Mouse (Mus musculus): ENCODE results near the gene Crlf2. TPM values are rescaled to one million over a fixed set of nuclear protein-coding genes. Genes with fewer than 3 reads are reported as not detected.

Gene Crlf2
- polyA plus RNA-seq, 1 experiment from 2014 or later = 6.0 TPM

GRCm38 (mm10) chr5:109556591-109557320, 2.0 kb downstream of the Crlf2 start:
- DNase-seq (ENCODE audit: low spot score) = peak; percentile 93
- peak overlapping the region; percentile 4; the same call in 1 of the 2 replicates for H3K9ac ChIP-seq (ENCODE audit: low read length)

DNA sequence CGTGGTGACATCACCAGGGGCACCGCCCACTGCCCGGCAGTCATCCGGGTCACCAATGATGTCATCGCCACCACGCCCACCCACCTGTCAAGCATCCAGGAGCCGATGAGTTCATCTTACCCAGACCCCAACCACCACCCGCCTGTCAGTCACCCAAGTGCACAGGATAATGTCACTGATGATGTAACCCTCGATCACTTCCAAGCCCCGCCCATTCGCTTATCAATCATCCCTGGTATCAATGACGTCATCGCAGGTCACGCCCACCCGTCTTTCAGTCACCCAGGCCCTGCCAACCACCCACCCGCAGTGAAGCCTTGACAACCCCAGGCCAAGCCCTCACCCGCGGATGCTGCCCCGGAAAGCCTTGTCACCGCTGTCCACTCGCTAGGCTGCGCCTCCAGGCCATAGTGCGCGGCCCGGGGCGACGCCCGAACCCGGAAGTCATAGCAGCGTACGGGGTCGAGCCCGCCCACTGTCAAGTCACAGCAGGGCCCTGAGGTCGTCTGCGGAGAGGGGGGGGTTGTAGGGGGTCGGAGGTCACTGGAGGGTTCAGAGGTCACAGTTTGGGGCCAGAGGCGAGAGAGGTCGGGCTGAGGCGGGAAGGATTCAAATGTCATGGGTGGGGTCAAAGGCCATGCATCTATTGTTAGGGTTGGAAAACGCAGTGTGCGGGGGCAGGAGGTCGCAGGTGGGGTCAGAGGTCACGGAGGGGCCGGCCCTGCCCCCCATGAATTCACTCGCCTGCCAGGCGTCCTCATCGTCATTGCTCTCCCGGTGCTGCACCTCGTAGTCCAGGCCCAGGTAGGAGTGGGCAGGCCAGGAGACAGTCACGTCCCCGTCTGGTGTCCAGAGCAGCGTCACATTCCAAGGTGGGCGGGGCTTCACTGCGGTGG, 2.9 kb downstream of the Crlf2 start:
- no peak overlapping the region for H3K9ac ChIP-seq (ENCODE audit: low read length)
- H3K4me2 ChIP-seq (ENCODE audit: low read length) = peak overlapping the region; percentile 42; the same call in 1 of the 2 replicates
- no peaks in the 10 kb centered on the region for H3K4me1 ChIP-seq (ENCODE audit: control insufficient read depth, insufficient read depth, low read length)
- ATAC-seq (no peak), DNase-seq (ENCODE audit: low spot score) (peak; percentile 29)
- peaks cover 38% of the 10 kb centered on the region for H3K9me3 ChIP-seq (replicated peaks; ENCODE audit: control insufficient read depth, low read length)
- H3K36me3 ChIP-seq (ENCODE audit: control insufficient read depth, insufficient read depth, low read length) = no peaks in the 10 kb centered on the region
- H3K4me3 ChIP-seq (ENCODE audit: low read depth, low read length) = peak overlapping the region; percentile 52
- 83% methylated on average over 54 of the region's 54 CpGs for WGBS
- no peaks in the 10 kb centered on the region for H3K27me3 ChIP-seq (replicated peaks; ENCODE audit: control insufficient read depth, insufficient read depth, low read length)
- H3K27ac ChIP-seq (ENCODE audit: low read depth, low read length) = peak overlapping the region; percentile 94; the same call in 1 of the 2 replicates

More at GRCm38 (mm10) chr5:109556591-109557320, 2.0 kb downstream of the Crlf2 start:
- H3K4me3 ChIP-seq (ENCODE audit: low read depth, low read length) = peak overlapping the region; percentile 52
- WGBS = 10% methylated on average over 40 of the region's 40 CpGs
- H3K27me3 ChIP-seq (replicated peaks; ENCODE audit: control insufficient read depth, insufficient read depth, low read length) = no peaks in the 10 kb centered on the region
- H3K4me1 ChIP-seq (ENCODE audit: control insufficient read depth, insufficient read depth, low read length) = no peaks in the 10 kb centered on the region
- H3K27ac ChIP-seq (ENCODE audit: low read depth, low read length) = peak overlapping the region; percentile 94
- peak; percentile 45 for ATAC-seq
- no peaks in the 10 kb centered on the region for H3K36me3 ChIP-seq (ENCODE audit: control insufficient read depth, insufficient read depth, low read length)
- H3K9me3 ChIP-seq (replicated peaks; ENCODE audit: control insufficient read depth, low read length) = peaks cover 35% of the 10 kb centered on the region
- H3K4me2 ChIP-seq (ENCODE audit: low read length) = peak overlapping the region; percentile 42

GRCm38 (mm10) chr5:109555236-109555675, 3.5 kb downstream of the Crlf2 start:
- ATAC-seq = no peak
- no peak for DNase-seq (ENCODE audit: low spot score)
- Histone ChIP-seq H3K4me1 (ENCODE audit: control insufficient read depth, insufficient read depth, low read length) (no peaks in the 10 kb centered on the region), H3K27me3 (replicated peaks; ENCODE audit: control insufficient read depth, insufficient read depth, low read length) (no peaks in the 10 kb centered on the region), H3K4me3 (ENCODE audit: low read depth, low read length) (no peak overlapping the region), H3K27ac (ENCODE audit: low read depth, low read length) (no peak overlapping the region), H3K36me3 (ENCODE audit: control insufficient read depth, insufficient read depth, low read length) (no peaks in the 10 kb centered on the region), H3K4me2 (ENCODE audit: low read length) (no peak overlapping the region), H3K9me3 (replicated peaks; ENCODE audit: control insufficient read depth, low read length) (peaks cover 44% of the 10 kb centered on the region), H3K9ac (ENCODE audit: low read length) (no peak overlapping the region)
- WGBS = 85% methylated on average over 25 of the region's 26 CpGs

DNA sequence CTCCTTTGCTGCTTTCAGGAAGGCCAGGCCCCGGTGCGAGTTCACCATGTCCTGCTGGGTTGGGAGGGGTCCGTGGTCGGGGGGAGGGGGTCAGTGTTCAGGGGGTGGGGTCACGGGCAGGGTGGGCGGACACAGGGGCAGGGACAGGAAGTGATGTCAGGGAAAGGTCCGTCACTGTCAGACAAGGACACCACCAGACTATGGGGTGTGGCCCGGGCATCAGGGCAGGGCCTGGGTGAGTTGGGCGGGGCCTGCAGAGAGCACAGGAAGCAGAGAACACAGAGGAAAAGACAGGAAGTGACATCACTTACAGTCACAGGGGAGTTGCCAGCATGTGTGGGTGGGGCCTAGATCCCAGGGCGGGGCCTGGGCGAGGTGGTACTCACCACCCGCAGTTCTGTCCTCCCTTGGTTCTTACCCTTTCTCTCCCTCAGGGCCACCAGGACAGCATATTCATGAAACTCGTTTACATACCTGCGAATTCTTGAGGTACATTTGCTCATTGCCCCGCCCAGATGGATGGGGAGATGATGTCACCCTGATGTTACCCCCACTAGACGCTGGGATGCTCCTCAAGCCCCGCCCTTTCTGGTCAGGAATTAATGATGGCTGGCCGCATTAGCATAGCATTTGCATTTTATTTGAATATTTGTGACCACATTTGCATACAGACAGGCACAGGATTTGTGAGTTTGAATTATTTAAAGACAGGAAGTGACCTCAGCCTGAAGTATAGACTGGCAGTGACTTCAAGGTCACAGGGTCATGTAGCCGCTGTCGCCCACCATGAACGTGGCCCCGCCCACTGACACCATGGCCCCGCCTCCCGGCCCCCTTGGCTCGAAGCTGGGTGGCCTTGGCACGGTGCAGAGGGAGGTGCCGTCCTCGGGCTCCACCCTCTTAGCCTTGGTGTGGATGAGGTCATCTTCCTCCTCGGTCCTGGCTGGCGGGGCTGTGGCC, 4.4 kb downstream of the Crlf2 start:
- Histone ChIP-seq H3K4me3 (ENCODE audit: low read depth, low read length) (no peak overlapping the region), H3K27me3 (replicated peaks; ENCODE audit: control insufficient read depth, insufficient read depth, low read length) (no peaks in the 10 kb centered on the region), H3K36me3 (ENCODE audit: control insufficient read depth, insufficient read depth, low read length) (no peaks in the 10 kb centered on the region), H3K4me1 (ENCODE audit: control insufficient read depth, insufficient read depth, low read length) (no peaks in the 10 kb centered on the region), H3K9me3 (replicated peaks; ENCODE audit: control insufficient read depth, low read length) (peaks cover 46% of the 10 kb centered on the region), H3K27ac (ENCODE audit: low read depth, low read length) (no peak overlapping the region), H3K9ac (ENCODE audit: low read length) (no peak overlapping the region), H3K4me2 (ENCODE audit: low read length) (no peak overlapping the region)
- DNase-seq (ENCODE audit: low spot score) = no peak
- WGBS = 89% methylated on average over 30 of the region's 30 CpGs
- ATAC-seq = no peak

DNA sequence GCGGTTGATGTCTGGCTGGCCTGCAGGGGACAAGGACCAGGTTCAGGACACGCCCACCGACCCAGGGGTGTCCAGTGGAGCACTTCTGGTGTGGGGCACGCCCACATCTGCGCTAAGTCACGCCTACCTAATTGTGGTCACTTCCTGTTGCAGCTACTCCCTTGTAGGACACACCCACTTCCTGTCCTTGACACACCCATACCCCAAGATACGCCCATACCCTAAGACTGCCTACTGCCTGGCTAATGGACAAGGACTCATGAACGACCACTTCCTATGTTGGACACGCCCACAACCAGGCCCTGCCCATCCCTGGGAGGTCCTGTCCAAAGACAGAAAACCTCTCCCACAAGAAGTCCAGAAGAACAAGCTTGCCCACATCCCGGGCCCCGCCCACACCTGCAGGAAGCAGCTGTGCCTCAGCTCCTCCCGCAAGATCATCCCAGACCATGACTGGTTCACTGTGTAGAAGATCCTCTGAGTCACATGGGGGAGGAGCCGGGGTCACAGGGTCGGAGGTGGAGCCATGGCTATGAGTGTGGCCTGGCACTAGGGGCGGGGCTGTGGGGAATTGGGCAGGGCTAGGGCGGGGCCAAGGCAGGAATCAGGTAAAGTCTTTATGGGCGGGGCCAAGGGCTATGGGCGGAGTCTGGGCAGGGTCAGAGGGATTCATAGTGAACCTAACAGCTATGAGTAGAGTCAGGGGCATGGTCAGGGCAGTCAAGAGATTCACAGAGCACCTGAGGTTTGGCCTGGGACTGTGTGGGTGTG, 5.4 kb downstream of the Crlf2 start:
- Histone ChIP-seq H3K4me2 (ENCODE audit: low read length) (no peak overlapping the region), H3K36me3 (ENCODE audit: control insufficient read depth, insufficient read depth, low read length) (no peaks in the 10 kb centered on the region), H3K4me1 (ENCODE audit: control insufficient read depth, insufficient read depth, low read length) (no peaks in the 10 kb centered on the region), H3K4me3 (ENCODE audit: low read depth, low read length) (no peak overlapping the region), H3K27me3 (replicated peaks; ENCODE audit: control insufficient read depth, insufficient read depth, low read length) (no peaks in the 10 kb centered on the region), H3K9me3 (replicated peaks; ENCODE audit: control insufficient read depth, low read length) (peaks cover 48% of the 10 kb centered on the region), H3K27ac (ENCODE audit: low read depth, low read length) (no peak overlapping the region), H3K9ac (ENCODE audit: low read length) (no peak overlapping the region)
- ATAC-seq = no peak
- 75% methylated on average over 18 of the region's 18 CpGs for WGBS
- no peak for DNase-seq (ENCODE audit: low spot score)

DNA sequence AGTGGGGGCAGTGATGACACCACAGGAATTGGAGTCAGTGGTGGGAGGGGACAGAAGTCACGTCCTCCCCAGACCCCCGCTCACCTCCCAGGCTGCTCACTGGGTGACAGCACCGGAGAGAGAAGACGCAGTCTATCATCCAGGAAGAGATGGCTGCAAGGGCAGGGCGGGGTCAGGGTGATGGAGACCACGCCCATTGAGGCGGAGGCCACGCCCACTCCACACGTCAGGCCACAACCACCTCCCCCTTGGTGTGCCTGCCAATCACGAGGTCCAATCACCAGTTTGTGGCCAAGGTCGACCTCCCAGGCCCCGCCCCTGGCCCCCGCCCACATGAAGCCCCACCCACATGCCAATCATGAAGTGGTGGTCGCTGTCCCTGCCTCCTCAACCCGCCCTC, 6.3 kb downstream of the Crlf2 start:
- Histone ChIP-seq H3K4me1 (ENCODE audit: control insufficient read depth, insufficient read depth, low read length) (no peaks in the 10 kb centered on the region), H3K9me3 (replicated peaks; ENCODE audit: control insufficient read depth, low read length) (peaks cover 48% of the 10 kb centered on the region), H3K27me3 (replicated peaks; ENCODE audit: control insufficient read depth, insufficient read depth, low read length) (no peaks in the 10 kb centered on the region), H3K36me3 (ENCODE audit: control insufficient read depth, insufficient read depth, low read length) (no peaks in the 10 kb centered on the region), H3K4me3 (ENCODE audit: low read depth, low read length) (no peak overlapping the region), H3K27ac (ENCODE audit: low read depth, low read length) (no peak overlapping the region), H3K4me2 (ENCODE audit: low read length) (no peak overlapping the region), H3K9ac (ENCODE audit: low read length) (no peak overlapping the region)
- no peak for DNase-seq (ENCODE audit: low spot score)
- no peak for ATAC-seq
- WGBS = 81% methylated on average over 15 of the region's 15 CpGs

GRCm38 (mm10) chr5:109552116-109552515, 6.7 kb downstream of the Crlf2 start:
- DNase-seq (ENCODE audit: low spot score) (no peak), ATAC-seq (no peak)
- H3K4me1 ChIP-seq (ENCODE audit: control insufficient read depth, insufficient read depth, low read length) = no peaks in the 10 kb centered on the region
- H3K27ac ChIP-seq (ENCODE audit: low read depth, low read length) = no peak overlapping the region
- H3K4me2 ChIP-seq (ENCODE audit: low read length) = no peak overlapping the region
- no peak overlapping the region for H3K4me3 ChIP-seq (ENCODE audit: low read depth, low read length)
- 89% methylated on average over 11 of the region's 13 CpGs for WGBS
- H3K36me3 ChIP-seq (ENCODE audit: control insufficient read depth, insufficient read depth, low read length) = no peaks in the 10 kb centered on the region
- no peak overlapping the region for H3K9ac ChIP-seq (ENCODE audit: low read length)
- peaks cover 49% of the 10 kb centered on the region for H3K9me3 ChIP-seq (replicated peaks; ENCODE audit: control insufficient read depth, low read length)
- H3K27me3 ChIP-seq (replicated peaks; ENCODE audit: control insufficient read depth, insufficient read depth, low read length) = no peaks in the 10 kb centered on the region

All from forebrain, embryonic 14.5 days (tissue).